Mouse (Mus musculus) neural tube, embryonic 11.5 days (tissue): ENCODE data around the gene OR5BS1P. TPM values are rescaled to one million over a fixed set of nuclear protein-coding genes. Genes with fewer than 3 reads are reported as not detected.
"Not testable (repeated sequence)": the region's sequence is repeated elsewhere in the genome, so short reads cannot be mapped to it uniquely, and the experiment has no call there.

Source experiments
- ATAC-seq: fragments of 200-750 bp; cut with Nextera tagmentation; 2 replicates; pipeline ENCODE4 v1.8.0; 2017; ENCODE audit warnings: moderate number of reproducible peaks, mild to moderate bottlenecking, moderate TSS enrichment, moderate library complexity; ENCODE audit not compliant: insufficient read depth, low FRiP score, low TSS enrichment
- DNase-seq: peaks from one replicate; pipeline ENCODE4 v3.0.0-alpha.2; 2015; ENCODE audit warnings: low spot score
- H3K27ac ChIP-seq: fragments of 300-500 bp; sonication (generic); 2 replicates; pipeline ENCODE4 v1.5.1; 2014; ENCODE audit warnings: low read depth, mild to moderate bottlenecking, low read length
- H3K27me3 ChIP-seq: fragments of 300-500 bp; sonication (generic); 2 replicates; pipeline ENCODE4 v1.6.1; 2014; ENCODE audit warnings: mild to moderate bottlenecking, low read length, mixed read lengths; ENCODE audit not compliant: control insufficient read depth, insufficient read depth
- H3K36me3 ChIP-seq: fragments of 300-500 bp; sonication (generic); 2 replicates; pipeline ENCODE4 v1.6.1; 2014; ENCODE audit warnings: mild to moderate bottlenecking, low read length, moderate library complexity, mixed read lengths; ENCODE audit not compliant: control insufficient read depth, insufficient read depth
- H3K4me1 ChIP-seq: fragments of 300-500 bp; sonication (generic); 2 replicates; pipeline ENCODE4 v1.6.1; 2014; ENCODE audit warnings: low read length, mixed read lengths; ENCODE audit not compliant: control insufficient read depth, insufficient read depth
- H3K4me2 ChIP-seq: fragments of 300-500 bp; sonication (generic); 2 replicates; pipeline ENCODE4 v1.6.1; 2014; ENCODE audit warnings: low read depth, mild to moderate bottlenecking, moderate library complexity
- H3K4me3 ChIP-seq: fragments of 300-500 bp; sonication (generic); 2 replicates; pipeline ENCODE4 v1.5.1; 2014; ENCODE audit warnings: low read depth, low read length
- H3K9ac ChIP-seq: fragments of 300-500 bp; sonication (generic); 2 replicates; pipeline ENCODE4 v1.6.1; 2014; ENCODE audit warnings: mild to moderate bottlenecking, low read length
- H3K9me3 ChIP-seq: fragments of 300-500 bp; sonication (generic); 2 replicates; pipeline ENCODE4 v1.6.1; 2016; ENCODE audit warnings: low read length; ENCODE audit not compliant: control insufficient read depth
- WGBS: fragments of 180-500 bp; shearing (Covaris S2); extraction: QIAGEN DNeasy Blood & Tissue Kit; methylation state at CpG from one replicate; pipeline ENCODE4 v1.1.7; 2014; 5-methylcytosine and 5-hydroxymethylcytosine counted together
- polyA plus RNA-seq: library from polyadenylated mRNA; unstranded; fragments of >200 nt; fragmentation: Nextera tagmentation; extraction: Ambion mirVana; gene quantifications from 2 replicates; pipeline ENCODE4 v1.2.1, GENCODE M21; 2014

The OR5BS1P gene
- polyA plus RNA-seq, 1 experiment from 2014 or later = not detected

DNA sequence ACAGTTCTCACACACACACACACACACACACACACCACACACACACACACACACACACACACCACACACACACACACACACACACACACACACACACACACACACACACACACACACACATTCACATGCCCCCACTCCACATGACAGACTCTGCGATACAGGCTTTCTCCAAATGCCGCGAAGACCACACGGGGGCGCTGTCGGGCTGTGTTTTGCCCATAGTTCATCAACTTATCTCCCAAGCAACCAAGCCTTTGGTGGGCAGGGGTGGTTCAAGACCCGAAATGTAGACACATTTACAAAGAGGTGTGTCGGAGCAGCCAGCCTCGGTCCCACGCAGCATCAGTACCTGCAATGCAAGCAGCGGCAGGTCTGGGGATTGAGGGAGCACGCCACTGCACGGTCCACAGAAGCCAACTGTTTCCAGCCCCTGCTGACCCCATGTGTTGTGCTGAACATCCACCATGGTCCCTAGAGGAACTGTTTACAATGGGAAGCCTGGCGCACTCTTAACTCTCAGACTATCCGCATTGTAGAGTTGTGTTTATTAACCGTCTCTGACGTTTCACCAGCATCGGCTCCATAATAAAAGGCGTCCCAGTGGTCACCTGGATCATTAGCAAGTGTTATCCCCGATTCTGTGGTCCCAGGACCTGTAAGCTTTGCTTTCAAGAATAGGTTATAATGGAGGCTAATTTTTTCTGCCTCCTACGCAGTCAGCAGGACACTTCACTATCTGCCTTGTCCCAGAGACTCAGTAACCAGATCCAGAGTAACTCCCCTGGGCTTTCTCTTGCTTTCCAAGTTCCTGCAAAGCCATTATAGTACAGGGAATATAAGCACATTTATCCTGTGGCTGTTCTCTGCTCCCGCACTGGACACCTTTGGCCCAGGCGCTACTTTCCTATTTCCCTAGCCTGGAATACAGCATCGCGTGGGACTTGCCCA is 41.0 kb downstream of the OR5BS1P start:
- peak; percentile 85 for DNase-seq
- no peak overlapping the region for H3K27ac ChIP-seq
- 31% methylated on average over 25 of the region's 25 CpGs for WGBS
- H3K9me3 ChIP-seq = no peaks in the 10 kb centered on the region
- peak overlapping the region; percentile 33; the same call in 1 of the 2 replicates for H3K4me2 ChIP-seq
- ATAC-seq = no peak; the same call in 1 of the 2 replicates
- no peaks in the 10 kb centered on the region; the same call in 1 of the 2 replicates for H3K36me3 ChIP-seq
- H3K9ac ChIP-seq = no peak overlapping the region
- H3K4me1 ChIP-seq = peaks cover 2% of the 10 kb centered on the region; the same call in 1 of the 2 replicates
- H3K4me3 ChIP-seq = no peak overlapping the region
- H3K27me3 ChIP-seq = no peaks in the 10 kb centered on the region

DNA sequence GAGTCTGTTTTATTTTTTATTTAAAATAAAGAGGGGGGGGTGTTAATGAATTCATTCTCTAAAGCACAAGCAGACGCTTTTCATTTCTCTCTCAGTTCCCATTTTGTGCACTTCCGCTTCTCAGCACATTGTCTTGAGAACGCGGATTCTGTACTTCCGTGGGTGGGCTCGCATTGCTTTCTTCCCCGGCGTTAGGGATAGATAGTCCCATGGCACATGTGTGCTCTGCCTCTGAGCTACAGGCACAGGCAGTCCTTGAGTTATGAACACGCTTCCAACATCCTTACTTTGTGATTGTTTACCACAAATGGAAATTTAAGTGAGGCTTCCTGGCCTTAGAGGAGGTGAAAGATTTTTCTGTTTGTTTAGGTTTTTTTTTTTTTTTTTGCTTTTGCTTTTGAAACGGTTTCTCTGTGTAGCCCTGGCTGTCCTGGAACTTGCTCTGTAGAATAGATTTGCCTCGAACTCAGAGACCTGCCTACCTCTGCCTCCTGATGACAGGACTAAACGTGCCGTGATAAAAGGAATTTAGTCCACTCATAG is 41.8 kb downstream of the OR5BS1P start:
- ATAC-seq (no peak), DNase-seq (no peak)
- Histone ChIP-seq H3K27me3 (no peaks in the 10 kb centered on the region), H3K4me1 (peaks cover 2% of the 10 kb centered on the region; the same call in 1 of the 2 replicates), H3K9ac (no peak overlapping the region), H3K4me3 (no peak overlapping the region), H3K9me3 (no peaks in the 10 kb centered on the region), H3K4me2 (no peak overlapping the region), H3K36me3 (no peaks in the 10 kb centered on the region; the same call in 1 of the 2 replicates), H3K27ac (no peak overlapping the region)
- WGBS = 74% methylated on average over 13 of the region's 13 CpGs

DNA sequence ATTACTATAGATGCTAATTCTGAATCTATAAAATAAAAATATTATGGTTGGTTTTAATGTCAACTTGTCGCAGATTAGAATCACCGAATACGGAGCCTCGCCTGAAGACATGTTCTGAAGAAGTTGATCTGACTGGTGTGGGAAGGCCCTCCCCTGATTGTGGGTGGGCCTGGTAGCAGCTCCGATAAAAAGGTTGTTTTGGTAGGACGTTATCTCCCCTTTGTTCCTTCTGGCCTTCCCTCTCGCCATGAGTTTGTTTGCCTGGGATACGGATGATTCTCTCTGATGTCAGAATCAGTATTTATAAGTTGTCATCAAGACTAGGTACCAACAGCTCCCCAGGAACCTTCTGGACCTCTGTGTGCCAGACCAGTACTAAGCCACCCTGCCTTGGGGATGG is 42.5 kb downstream of the OR5BS1P start:
- DNase-seq (no peak), ATAC-seq (no peak)
- no peak overlapping the region for H3K4me3 ChIP-seq
- H3K36me3 ChIP-seq = no peaks in the 10 kb centered on the region; the same call in 1 of the 2 replicates
- no peak overlapping the region for H3K4me2 ChIP-seq
- no peaks in the 10 kb centered on the region for H3K9me3 ChIP-seq
- no peak overlapping the region for H3K9ac ChIP-seq
- WGBS = 73% methylated on average over 8 of the region's 8 CpGs
- H3K4me1 ChIP-seq = peaks cover 2% of the 10 kb centered on the region; the same call in 1 of the 2 replicates
- H3K27ac ChIP-seq = no peak overlapping the region
- H3K27me3 ChIP-seq = no peaks in the 10 kb centered on the region

DNA sequence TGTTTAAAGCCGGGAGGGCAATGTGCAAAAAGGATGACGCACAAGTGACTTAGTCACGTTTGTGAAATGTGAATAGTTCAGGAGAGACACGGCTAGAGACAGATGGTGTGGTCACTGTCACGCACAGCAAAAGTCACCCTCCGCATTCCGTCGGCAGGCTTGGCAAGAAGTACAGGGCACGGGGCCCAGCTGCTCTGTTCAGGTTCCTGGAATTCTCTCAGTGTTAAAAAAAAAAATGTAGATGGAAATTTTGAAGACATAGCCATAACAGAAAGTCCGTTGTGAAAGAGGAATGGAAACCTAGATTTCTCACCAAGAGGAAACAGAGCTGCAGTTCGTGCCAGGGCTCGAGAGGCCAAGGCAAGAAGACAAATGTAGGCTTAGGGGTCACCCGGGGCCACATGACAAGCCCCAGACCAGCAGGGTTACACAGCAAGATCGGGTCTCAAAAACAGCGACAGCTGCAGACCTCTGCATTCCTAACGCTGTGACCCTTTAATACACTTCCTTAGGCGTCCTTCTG is 43.2 kb downstream of the OR5BS1P start:
- H3K4me1 ChIP-seq = peaks cover 2% of the 10 kb centered on the region; the same call in 1 of the 2 replicates
- ATAC-seq (no peak), DNase-seq (no peak)
- no peaks in the 10 kb centered on the region; the same call in none of the 2 replicates for H3K36me3 ChIP-seq
- no peak overlapping the region for H3K4me3 ChIP-seq
- WGBS = 55% methylated on average over 17 of the region's 17 CpGs
- H3K9ac ChIP-seq = no peak overlapping the region
- no peaks in the 10 kb centered on the region for H3K27me3 ChIP-seq
- no peak overlapping the region for H3K4me2 ChIP-seq
- H3K27ac ChIP-seq = no peak overlapping the region
- H3K9me3 ChIP-seq = no peaks in the 10 kb centered on the region

DNA sequence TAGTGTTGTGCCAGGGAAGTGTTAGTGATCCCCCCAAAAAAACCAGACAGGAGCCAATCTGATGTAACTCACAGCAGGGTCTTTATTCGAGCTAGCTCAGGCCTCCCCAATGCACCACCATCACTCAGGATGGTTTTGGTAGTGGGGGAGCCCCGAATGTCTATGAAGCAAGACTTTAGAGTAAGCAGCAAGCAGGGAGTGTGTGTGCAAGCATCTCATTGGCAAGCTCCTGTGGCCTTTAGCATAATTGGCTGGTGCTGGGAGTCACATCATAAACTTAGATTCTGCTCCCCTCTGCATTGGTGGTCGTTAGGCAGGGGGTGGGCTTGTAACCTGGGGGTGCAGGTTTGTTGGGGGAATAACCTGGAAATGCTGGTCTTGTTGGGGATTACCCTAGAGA is 44.0 kb downstream of the OR5BS1P start:
- not testable (repeated sequence) for ATAC-seq, H3K27me3 ChIP-seq, H3K4me3 ChIP-seq, H3K9ac ChIP-seq, H3K36me3 ChIP-seq, H3K9me3 ChIP-seq, DNase-seq, H3K4me1 ChIP-seq, H3K4me2 ChIP-seq, H3K27ac ChIP-seq
- WGBS = 66% methylated on average over 3 of the region's 3 CpGs

DNA sequence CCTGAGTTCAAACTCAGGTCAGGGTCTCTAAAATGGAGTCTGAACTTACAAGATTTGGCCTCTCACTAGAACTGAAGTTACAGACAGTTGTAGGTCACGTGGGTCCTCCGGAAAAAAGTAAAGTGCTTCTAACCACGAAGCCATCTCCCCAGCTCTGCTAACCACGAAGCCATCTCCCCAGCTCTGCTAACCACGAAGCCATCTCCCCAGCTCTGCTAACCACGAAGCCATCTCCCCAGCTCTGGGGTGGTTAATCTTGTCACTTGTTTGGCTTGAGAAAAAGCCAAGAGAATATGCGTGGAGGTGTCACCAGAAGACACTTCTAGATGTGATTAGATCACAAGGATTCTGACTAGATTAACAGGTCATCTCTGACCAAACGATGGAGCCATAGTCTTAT is 44.5 kb downstream of the OR5BS1P start:
- ATAC-seq (no peak), DNase-seq (no peak)
- H3K4me1 ChIP-seq = peaks cover 2% of the 10 kb centered on the region; the same call in 1 of the 2 replicates
- H3K9me3 ChIP-seq = no peaks in the 10 kb centered on the region
- H3K9ac ChIP-seq = no peak overlapping the region
- no peak overlapping the region for H3K4me3 ChIP-seq
- 82% methylated on average over 8 of the region's 8 CpGs for WGBS
- no peaks in the 10 kb centered on the region; the same call in none of the 2 replicates for H3K36me3 ChIP-seq
- no peaks in the 10 kb centered on the region for H3K27me3 ChIP-seq
- H3K4me2 ChIP-seq = no peak overlapping the region
- no peak overlapping the region for H3K27ac ChIP-seq

DNA sequence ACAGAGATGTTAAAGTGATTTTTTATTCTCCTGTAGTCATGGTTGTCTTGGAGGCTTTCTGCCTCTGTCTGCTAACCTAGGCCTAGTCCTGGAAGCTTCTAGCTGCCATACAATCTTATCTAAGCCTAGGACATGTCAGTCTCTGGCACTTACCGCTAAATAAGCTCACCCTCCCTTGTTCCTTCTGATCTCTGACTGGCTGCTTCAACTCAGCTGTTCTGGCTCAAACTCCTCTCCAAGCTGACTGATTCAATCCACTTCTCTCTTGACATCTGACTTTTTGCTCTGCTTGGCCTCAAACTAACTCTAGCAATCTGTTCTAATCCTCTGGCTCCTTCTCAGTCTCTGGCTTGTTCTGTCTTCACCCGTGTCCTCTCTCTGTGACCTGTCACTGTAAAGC is 45.1 kb downstream of the OR5BS1P start:
- DNase-seq, H3K4me1 ChIP-seq, H3K4me3 ChIP-seq, ATAC-seq, H3K27ac ChIP-seq, H3K9ac ChIP-seq, H3K4me2 ChIP-seq, H3K36me3 ChIP-seq, H3K9me3 ChIP-seq, H3K27me3 ChIP-seq: not testable (repeated sequence)
- 81% methylated on average over 2 of the region's 2 CpGs for WGBS

DNA sequence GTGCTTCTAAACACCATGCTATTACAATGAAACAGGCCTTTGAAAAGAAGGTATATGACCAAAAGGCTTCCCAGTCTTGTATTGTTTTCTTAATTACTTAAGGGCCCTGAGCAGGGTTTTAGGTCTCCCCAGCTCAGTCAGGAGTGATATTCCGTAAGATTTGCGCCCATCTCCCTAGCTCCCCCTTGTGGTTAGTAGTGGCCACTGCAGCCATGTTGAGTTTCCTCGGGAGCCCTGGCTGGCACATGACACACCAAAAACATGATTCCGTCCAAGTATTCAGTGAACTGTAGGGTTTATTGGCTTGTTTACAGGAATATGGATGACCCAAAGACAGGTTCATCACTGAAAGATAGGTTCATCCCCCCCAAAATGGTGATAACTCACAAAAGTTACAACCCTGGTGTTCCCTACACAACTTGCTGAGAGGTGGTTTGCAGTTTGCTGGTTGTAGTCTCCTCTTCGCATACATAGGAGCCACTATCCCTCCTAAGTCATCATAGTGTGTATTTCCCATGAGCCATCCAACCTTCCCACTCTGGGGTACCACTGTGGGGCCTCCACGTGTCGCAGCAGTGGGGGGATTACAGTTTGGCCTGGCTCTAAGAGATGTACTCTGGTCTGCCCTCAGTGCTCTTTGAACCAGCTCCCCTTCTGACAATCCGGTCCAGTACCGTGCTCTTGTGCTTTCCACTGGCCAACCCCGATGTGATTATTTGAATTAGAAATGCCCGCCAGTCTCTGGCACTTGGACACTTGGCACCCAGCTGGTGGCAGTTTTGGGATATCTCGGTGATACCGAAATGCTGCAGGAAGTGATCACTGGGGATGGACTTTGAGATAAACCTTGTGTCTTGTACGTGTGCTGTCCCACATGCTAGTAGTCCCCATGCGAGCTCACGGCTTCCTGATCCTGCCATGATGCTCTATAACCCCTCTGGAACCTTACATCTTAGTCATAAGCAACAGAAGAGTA is 48.0 kb downstream of the OR5BS1P start:
- Histone ChIP-seq H3K9me3 (no peaks in the 10 kb centered on the region), H3K36me3 (peaks cover 10% of the 10 kb centered on the region), H3K4me2 (no peak overlapping the region), H3K4me1 (no peaks in the 10 kb centered on the region), H3K9ac (no peak overlapping the region), H3K27ac (no peak overlapping the region), H3K4me3 (no peak overlapping the region), H3K27me3 (no peaks in the 10 kb centered on the region)
- ATAC-seq (no peak), DNase-seq (peak; percentile 64)
- 70% methylated on average over 16 of the region's 16 CpGs for WGBS
